Mouse (Mus musculus): ENCODE data around the gene Tln2.

The Tln2 gene

DNA sequence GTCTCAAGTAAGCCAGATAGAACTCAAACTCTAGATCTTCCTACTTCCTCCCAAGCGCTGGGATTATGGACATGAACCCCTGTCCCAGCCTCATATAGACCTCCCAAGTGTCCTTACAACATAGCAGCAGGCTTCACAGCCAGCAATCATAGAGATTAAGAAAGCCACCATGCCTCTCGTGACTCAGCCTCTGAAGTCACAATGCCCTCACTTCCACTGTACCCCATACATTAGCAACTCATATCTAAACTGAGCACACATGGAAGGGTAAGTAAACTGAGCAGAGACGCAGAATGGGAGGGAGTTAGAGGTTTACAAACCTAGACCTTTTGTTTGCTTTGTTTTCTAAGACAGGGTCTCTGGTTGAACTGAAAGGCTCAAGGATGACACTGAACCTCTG lies 13.7 kb downstream of the Tln2 start:
- no peak for DNase-seq (ENCODE audit: low spot score)

GRCm38 (mm10) chr9:67544783-67545182 lies 14.7 kb downstream of the Tln2 start:
- no peak for DNase-seq (ENCODE audit: low spot score)

DNA sequence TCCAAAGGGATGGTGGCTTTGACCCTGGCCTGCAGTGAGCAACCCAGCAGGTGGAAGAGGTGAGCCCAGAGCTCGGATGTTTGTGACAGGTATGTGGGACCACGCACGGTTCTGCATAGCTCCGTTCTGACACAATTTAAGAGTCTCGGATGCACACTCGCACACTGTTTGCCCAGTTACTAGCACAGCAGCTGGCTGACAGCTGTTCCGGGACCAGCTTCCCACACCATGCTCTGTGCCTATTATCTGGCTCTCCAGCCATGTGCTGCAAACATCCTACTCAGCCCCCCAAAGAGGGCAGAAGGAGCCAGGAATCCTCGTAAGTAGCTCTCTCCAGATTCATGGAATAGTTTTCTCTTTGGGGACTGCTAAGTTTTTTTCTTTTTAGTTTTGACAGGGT lies 17.6 kb downstream of the Tln2 start:
- no peak for DNase-seq (ENCODE audit: low spot score)

DNA sequence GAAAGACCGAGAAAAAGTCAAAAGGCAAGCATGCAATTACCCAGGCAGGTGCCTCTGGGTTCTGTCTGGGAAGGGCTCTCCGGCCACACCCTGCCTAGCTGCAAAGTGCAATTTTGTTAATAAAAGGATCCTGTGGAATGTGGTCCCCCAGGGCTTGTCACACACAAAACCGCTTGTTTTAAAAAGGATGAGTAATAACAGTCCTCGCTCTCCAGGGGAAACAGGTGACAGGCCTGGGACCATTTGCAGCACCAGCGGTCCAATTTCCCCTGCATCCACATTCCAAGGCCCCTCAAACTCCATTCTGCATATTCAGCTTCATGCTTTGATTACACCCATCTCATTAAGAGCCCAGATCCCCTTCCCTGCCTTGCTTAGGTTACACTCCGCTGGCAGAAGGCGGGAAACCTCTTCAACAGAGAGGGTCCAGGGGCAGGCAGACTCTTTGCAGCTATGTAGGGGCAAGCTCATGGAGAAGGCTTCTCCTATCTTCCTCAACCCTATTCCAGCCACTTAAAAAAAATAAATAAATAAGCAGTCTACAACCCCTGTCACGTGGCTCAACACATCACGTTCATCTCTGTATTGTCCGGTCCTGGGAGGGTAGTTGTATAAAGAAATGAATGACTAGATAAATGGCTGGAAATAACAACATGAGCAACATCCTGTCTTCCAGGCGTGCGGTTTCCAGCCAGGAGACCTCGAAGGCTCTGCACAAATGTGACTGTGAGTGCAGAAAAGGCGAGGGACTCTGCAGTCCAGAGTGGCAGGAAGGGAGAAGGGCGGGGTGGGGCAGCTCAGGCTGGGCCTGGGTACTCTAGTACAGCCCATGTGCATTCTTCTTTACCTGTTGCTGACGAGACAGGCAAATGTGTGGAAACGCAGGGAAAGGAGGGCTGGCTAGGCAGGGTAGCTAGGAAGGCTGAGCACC lies 19.5 kb downstream of the Tln2 start:
- DNase-seq (ENCODE audit: low spot score): no peak

GRCm38 (mm10) chr9:67534420-67534819 lies 25.1 kb downstream of the Tln2 start:
- DNase-seq (ENCODE audit: low spot score): no peak

- no peak for DNase-seq (ENCODE audit: low spot score)
Measured at GRCm38 (mm10) chr9:67533260-67533659, 26.2 kb downstream of the Tln2 start.

- DNase-seq (ENCODE audit: low spot score): no peak
Measured at GRCm38 (mm10) chr9:67532631-67533030, 26.9 kb downstream of the Tln2 start.

DNA sequence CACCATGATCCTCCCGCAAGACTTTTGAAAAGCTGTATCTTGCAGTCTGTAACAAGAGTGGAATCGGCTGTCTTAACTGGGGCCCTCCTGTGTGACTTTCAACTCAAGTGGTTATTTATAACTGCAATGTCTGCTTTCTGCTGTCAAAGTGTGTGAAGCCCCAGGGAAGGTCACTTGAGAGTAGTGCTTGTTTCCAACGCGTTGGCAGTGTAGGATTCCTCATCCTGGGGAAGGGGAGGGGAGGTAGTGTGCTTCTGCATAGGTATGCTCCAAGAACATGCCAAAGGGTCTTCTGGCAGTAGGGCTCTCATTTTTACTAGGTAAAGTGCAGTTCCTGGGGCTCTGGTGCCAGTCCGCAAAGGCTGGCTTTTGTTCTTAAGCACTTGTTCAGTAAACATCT lies 29.9 kb downstream of the Tln2 start:
- no peak for DNase-seq (ENCODE audit: low spot score)

GRCm38 (mm10) chr9:67527726-67528125 lies 31.8 kb downstream of the Tln2 start:
- DNase-seq (ENCODE audit: low spot score): no peak

DNA sequence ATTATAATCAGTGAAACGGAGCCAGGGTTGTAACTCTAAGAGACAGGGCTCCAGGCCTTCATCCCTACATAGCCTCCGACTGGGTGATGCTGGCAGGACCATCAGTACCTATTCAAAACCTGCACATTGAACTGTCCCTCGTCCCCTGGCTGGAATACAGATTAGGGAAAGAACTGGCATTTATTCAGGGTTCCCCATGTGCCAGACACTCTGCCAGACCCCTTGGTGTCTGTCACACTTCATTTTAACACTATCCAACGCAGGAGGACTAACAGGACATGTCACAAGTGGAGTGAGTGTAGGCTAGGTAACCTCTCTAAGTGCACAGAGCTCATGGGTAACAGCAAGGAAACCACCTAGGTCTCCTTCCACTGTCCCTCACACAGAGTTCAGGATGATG lies 37.8 kb downstream of the Tln2 start:
- DNase-seq (ENCODE audit: low spot score): no peak

DNA sequence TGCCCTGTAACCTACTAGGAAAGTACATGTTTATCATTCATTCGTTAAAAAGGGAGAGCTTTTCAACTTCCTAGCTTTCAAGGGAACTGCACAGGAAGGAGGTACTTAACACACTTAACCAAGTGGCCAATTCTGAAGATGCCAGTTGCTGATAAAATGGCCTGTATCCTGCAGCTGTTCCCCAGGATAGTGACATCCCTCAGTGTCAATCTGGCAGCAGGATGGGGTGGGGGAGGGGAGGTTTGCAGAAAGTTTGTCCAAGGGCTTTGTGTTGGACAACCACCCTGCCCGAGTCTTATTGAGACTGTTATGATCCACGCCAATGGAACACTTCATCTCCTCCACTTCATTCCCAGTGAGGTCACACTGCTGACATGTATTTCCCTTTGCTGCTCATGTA lies 50.0 kb downstream of the Tln2 start:
- DNase-seq (ENCODE audit: low spot score): no peak

DNA sequence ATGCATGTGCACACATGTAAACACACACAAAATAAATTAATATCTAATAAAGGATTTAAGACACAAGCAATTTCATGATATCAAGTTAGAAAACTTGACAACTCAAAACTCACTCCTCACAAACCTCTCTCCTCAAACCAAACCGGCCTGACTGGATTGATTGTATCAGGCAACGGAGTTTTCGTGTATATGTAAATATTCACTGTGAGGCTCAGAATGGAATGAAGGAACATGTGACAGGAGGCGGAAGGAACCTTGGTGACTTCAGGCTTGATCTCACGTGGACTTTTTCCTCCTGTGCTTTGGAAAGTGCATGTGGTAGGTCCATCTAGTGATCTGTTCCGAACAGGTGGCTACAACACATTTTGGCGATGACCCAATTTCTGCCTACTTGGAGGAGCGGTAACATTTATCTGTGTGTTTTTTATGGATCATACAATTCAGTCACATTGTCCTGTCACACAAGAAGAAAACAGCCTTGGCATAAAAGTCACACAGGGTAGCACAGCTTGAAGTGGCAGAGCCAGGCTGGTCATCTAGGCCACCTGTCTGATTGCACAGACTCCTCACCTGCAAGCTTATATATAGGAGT lies 54.7 kb downstream of the Tln2 start:
- no peak for DNase-seq (ENCODE audit: low spot score)

DNA sequence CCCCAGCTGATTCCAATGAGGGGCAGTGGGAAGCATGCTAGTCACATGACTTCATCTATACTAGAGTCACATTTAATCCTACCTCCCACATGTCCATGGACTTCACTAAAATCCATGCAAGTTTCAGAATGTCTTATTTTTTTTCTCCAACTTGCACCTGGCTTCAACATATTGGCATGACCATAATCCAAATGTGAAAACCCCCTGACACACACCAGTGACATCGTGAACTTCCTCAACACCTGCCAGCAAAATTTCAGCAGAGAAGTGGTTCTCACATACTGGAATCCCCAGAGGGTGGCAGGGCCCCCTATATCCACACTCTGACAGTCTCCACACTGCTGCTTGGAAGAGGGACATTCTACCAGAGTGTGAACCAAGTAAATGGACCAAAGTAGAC lies 57.7 kb downstream of the Tln2 start:
- DNase-seq (ENCODE audit: low spot score): no peak

DNA sequence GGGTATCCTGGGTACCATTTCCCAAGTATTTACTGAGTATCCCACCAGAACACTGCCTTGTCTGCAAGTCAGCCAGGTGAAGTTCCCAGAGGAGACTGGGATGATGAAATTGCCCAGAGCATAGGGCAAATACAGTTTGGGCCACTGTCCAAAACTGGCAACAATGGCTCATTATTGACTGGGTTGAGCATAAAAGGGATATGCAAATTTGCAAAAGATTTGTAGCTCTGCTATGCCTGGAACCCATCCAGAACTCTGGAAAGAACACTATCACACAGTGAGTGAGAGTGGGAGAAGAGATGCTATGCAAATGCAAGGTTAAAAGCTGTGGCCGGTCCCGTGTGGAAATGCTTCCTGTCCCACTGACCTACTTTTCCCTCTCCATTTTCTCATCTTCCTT lies 63.1 kb downstream of the Tln2 start:
- DNase-seq (ENCODE audit: low spot score): no peak

- no peak for DNase-seq (ENCODE audit: low spot score)
Measured at GRCm38 (mm10) chr9:67495350-67495749, 64.2 kb downstream of the Tln2 start.

DNA sequence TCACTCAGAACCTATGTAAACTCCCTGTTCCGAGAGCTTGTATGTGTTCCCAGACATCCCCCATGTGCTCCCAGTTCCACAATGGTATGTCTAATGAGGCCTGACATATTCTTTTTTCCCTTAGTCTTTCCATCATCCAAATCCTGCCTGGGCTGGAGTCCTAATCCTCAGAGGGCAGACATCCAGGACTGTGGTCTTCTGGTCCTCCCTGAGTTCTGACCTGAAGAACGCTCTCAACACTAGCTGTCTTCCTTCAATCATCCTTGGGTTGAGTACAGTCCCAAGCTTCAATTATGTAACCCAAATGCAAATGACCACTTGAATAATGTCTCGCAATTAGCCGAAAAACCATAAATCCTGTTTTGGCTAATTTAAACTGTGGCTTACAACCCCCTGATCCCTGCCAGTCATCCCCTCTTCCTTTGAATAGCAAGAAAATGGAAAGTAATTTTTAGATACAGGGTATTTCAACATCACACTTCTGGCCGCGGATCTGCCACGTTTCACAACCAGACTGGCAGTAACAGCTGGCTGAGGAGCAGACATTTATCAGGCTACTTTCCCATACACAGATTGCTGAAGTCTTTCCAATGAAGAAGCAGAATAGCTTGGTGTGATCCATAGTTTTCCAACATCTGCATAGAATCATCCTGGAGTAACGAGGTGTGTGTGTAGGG lies 65.5 kb downstream of the Tln2 start:
- no peak for DNase-seq (ENCODE audit: low spot score)

- DNase-seq (ENCODE audit: low spot score): no peak
Measured at GRCm38 (mm10) chr9:67489370-67489769, 70.1 kb downstream of the Tln2 start.

DNA sequence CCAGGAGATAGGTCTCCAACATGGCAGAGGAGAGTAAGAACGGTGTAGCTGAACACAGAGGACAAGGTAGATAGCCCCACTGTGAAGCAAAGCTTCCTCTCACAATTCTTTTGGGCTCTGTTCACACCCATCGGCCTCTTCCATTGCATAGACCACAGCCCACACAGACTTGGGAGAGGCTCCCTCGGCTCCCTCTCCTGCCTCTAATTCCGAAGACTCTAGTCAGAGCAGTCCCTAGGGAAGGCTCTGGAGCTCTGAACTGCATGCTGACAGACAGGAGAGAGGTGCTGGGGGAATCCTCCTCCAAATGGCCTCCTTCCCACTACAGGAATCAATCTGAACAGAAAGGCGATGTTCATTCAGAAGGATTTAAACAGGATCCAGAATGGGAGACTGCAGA lies 72.9 kb downstream of the Tln2 start:
- no peak for DNase-seq (ENCODE audit: low spot score)

GRCm38 (mm10) chr9:67485169-67486072 lies 74.1 kb downstream of the Tln2 start:
- no peak for DNase-seq (ENCODE audit: low spot score)

DNA sequence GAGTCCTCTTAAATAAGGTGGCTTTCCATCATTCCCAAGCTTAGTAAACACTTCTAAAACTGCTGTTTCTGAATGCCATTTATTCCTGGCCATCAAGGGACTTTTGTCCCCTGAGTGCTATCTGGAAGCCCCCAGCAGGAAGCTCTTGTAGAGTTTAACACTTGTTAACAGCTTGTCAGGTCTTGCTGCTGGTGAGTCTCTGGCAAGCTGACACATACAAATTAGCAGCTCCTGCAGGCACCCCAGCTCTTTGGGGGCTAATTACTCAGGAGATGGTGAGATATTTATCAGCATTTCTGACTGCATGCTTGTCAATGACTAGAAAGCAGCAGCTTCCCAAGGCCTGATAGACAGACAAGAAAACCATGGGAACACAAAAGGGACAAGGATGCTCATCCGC lies 77.2 kb downstream of the Tln2 start:
- no peak for DNase-seq (ENCODE audit: low spot score)

GRCm38 (mm10) chr9:67481851-67482250 lies 77.7 kb downstream of the Tln2 start:
- no peak for DNase-seq (ENCODE audit: low spot score)

DNA sequence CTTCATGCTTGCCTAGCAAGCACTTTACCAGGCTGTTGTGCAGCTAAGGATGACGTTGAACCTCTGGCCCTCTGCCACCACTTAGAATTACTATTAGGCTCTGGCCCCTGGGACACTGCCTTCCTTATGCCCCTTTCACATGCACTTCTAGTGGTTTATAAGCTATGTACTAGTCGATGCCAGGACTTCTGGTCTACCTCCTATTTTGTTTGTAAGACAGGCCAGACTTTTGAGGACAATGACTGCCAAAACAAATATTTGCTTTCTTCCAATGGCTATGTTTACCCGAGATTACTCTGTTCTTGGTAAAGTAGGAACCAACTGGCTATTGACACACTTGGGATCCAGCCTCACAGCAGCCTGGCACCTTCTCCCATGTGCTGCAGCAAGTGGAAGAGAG lies 82.1 kb downstream of the Tln2 start:
- DNase-seq (ENCODE audit: low spot score): no peak

Measured in left cerebral cortex, adult 11 months (tissue).